Mouse (Mus musculus) C2C12 (cell line): ENCODE measurements around the gene Rasal1.

Experiments
- CEBPB ChIP-seq: IDR thresholded peaks from one replicate; pipeline ENCODE4 v1.6.1; 2011; ENCODE audit warnings: low read depth, mild to moderate bottlenecking, control low read depth, moderate library complexity
- CTCF ChIP-seq: IDR thresholded peaks from one replicate; pipeline ENCODE4 v1.5.1; 2011; ENCODE audit not compliant: control insufficient read depth, insufficient read depth, insufficient read length
- MAX ChIP-seq: IDR thresholded peaks from one replicate; pipeline ENCODE4 v1.6.1; 2011; ENCODE audit warnings: mild to moderate bottlenecking, control low read depth
- MYOG ChIP-seq: IDR thresholded peaks from one replicate; pipeline ENCODE4 v1.6.1; 2011; ENCODE audit not compliant: control insufficient read depth, insufficient read length; ENCODE audit errors: extremely low read depth

- TF ChIP-seq MAX, result no peak
- no peak for TF ChIP-seq CTCF
- no peak for TF ChIP-seq MYOG
- no peak for TF ChIP-seq CEBPB
Observed at GRCm38 (mm10) chr5:120706976-120707375, 58.4 kb downstream of the Rasal1 start.
